Mouse (Mus musculus) liver, embryonic 14.5 days (tissue): ENCODE measurements around the gene Rmnd5b.

Source experiments
- CTCF ChIP-seq: IDR thresholded peaks from 2 replicates; pipeline ENCODE4 v1.5.1; 2016; ENCODE audit warnings: antibody characterized with exemption, low read depth, control low read depth
- EP300 ChIP-seq: IDR thresholded peaks from 2 replicates; pipeline ENCODE4 v1.6.1; 2016; ENCODE audit warnings: antibody characterized with exemption, low read depth

- TF ChIP-seq CTCF (peak; percentile 81), EP300 (no peak)
Measured at GRCm38 (mm10) chr11:51584431-51585248, 51.1 kb downstream of the Rmnd5b start, which contains the start of gene Phykpl.
